Mouse (Mus musculus) embryonic facial prominence, embryonic 12.5 days (tissue): ENCODE results near the gene Pm20d1. TPM values are rescaled to one million over a fixed set of nuclear protein-coding genes. Genes with fewer than 3 reads are reported as not detected.

Experiments used
- ATAC-seq: fragments of 200-750 bp; cut with Nextera tagmentation; 2 replicates; pipeline ENCODE4 v1.8.0; 2017; ENCODE audit not compliant: insufficient number of reproducible peaks, insufficient read depth, low FRiP score, low TSS enrichment
- H3K27ac ChIP-seq: fragments of 300-500 bp; sonication (generic); 2 replicates; pipeline ENCODE4 v1.5.1; 2016; ENCODE audit warnings: mild to moderate bottlenecking
- H3K27me3 ChIP-seq: fragments of 300-500 bp; sonication (generic); 2 replicates; pipeline ENCODE4 v1.6.1; 2016; ENCODE audit warnings: mild to moderate bottlenecking, moderate library complexity
- H3K36me3 ChIP-seq: fragments of 300-500 bp; sonication (generic); 2 replicates; pipeline ENCODE4 v1.6.1; 2016; ENCODE audit warnings: mild to moderate bottlenecking
- H3K4me1 ChIP-seq: fragments of 300-500 bp; sonication (generic); 2 replicates; pipeline ENCODE4 v1.6.1; 2016
- H3K4me2 ChIP-seq: fragments of 300-500 bp; sonication (generic); replicated peaks from 2 replicates; pipeline ENCODE4 v1.6.1; 2016; ENCODE audit warnings: mild to moderate bottlenecking, moderate library complexity
- H3K4me3 ChIP-seq: fragments of 300-500 bp; sonication (generic); 2 replicates; pipeline ENCODE4 v1.5.1; 2016; ENCODE audit warnings: mild to moderate bottlenecking
- H3K9ac ChIP-seq: fragments of 300-500 bp; sonication (generic); 2 replicates; pipeline ENCODE4 v1.6.1; 2016; ENCODE audit warnings: mild to moderate bottlenecking, moderate library complexity
- H3K9me3 ChIP-seq: fragments of 300-500 bp; sonication (generic); 2 replicates; pipeline ENCODE4 v1.6.1; 2016; ENCODE audit warnings: mild to moderate bottlenecking, moderate library complexity
- WGBS: fragments of 180-500 bp; shearing (Covaris S2); methylation state at CpG from one replicate; pipeline ENCODE4 v1.1.7; 2016; 5-methylcytosine and 5-hydroxymethylcytosine counted together
- polyA plus RNA-seq: library from polyadenylated mRNA; unstranded; fragments of >200 nt; fragmentation: Nextera tagmentation; extraction: Ambion mirVana; gene quantifications from 2 replicates; pipeline ENCODE4 v1.2.1, GENCODE M21; 2016

Gene Pm20d1
- polyA plus RNA-seq, 1 experiment from 2014 or later = 0.32 TPM

DNA sequence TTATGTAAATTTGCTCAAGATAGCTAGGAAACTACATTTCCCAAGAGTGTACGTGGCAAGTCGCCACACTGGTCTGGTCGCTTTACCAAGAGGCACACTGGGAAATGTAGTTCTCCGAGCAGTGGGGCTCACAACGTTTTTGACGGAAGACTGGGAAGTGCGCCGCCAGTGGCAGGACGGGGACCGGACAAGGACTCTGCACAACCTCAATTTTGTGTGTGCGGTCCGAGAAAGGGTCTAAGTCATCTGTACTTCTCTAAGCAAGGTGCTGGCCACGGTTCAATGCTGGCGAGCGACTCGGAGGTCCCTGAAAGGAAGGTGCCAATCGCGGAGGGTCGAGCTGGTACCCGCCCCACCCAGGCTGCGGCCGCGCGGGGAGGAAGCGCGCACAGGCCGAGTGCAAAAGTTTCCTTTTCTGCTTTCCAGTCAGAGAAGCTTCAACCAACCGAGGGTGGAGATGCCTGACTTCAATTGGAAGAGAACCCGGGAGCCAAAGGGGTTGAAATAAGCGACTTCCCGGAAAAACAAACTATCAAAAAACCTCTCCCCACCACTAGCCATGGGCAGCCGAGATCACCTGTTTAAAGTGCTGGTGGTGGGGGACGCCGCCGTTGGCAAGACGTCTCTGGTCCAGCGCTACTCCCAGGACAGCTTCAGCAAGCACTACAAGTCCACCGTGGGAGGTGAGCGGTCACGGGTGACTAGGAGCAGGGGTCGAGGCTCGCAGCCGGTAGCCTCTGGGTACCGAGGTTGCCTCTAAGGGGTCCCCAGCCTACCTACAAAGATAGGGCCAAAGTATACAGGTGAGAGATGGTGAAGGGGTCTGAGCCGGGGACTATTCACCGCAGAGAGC is 70.1 kb downstream of the Pm20d1 start, which contains the start of gene Rab29:
Gene Rab29 (plus strand): TSS at position 132 of the 853 bp plus-strand sequence.
- Histone ChIP-seq H3K9ac (peak within 1 kb of the TSS; percentile 50), H3K4me3 (peak within 1 kb of the TSS; percentile 53), H3K4me2 (peak within 1 kb of the TSS; percentile 81), H3K9me3 (no peaks in the 10 kb centered on the region), H3K27me3 (no peaks in the 10 kb centered on the region), H3K27ac (no peak within 1 kb of the TSS), H3K36me3 (no peaks in the 10 kb centered on the region), H3K4me1 (peaks cover 5% of the 10 kb centered on the region; the same call in 1 of the 2 replicates)
- WGBS = 2% methylated on average over 46 of the region's 46 CpGs
- ATAC-seq = peak; percentile 86

DNA sequence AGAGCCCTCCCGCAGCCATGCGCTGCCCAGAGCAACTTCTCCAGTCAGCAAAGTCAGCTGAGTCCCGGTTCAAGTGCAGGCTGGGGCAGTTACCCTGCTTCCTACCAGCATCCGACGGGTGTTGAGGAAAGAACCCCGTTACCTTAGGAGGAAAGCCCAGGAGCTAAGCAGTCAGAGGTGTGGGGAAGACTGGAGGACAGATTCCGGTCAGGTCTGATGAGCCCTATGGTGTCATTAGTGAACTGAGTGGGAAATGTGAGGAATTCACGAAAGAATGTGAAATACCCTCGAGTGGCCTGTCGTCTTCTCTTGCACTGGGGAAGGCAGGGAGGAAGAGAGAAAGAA is 70.7 kb downstream of the Pm20d1 start:
- no peaks in the 10 kb centered on the region for H3K27me3 ChIP-seq
- 23% methylated on average over 10 of the region's 10 CpGs for WGBS
- no peaks in the 10 kb centered on the region for H3K36me3 ChIP-seq
- peak overlapping the region; percentile 50 for H3K9ac ChIP-seq
- no peaks in the 10 kb centered on the region for H3K9me3 ChIP-seq
- ATAC-seq = no peak
- H3K27ac ChIP-seq = no peak overlapping the region
- peak overlapping the region; percentile 53 for H3K4me3 ChIP-seq
- peak overlapping the region; percentile 81 for H3K4me2 ChIP-seq
- H3K4me1 ChIP-seq = peaks cover 5% of the 10 kb centered on the region; the same call in 1 of the 2 replicates

DNA sequence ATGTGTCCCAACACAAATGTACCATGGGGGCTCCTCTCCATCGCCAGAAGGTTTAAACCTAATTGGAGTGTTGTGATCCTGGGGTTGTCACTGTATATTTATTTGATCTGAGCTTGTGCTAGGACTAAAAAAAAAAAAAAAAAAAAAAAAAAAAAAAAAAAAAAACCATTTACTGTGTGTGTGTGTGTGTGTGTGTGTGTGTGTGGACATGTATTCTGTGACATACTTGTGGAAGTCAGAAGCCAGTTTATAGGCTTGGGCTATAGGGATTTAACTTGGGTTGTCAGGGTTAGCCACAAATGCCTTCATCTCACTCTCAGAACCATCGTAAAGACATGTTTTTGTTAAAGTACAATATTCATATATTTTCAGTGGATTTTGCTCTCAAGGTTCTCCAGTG is 72.4 kb downstream of the Pm20d1 start:
- H3K27ac ChIP-seq = no peak overlapping the region
- H3K9ac ChIP-seq = no peak overlapping the region
- peaks cover 5% of the 10 kb centered on the region; the same call in 1 of the 2 replicates for H3K4me1 ChIP-seq
- no peak overlapping the region for H3K4me2 ChIP-seq
- whole genome bisulfite sequencing = 86% methylated on average over 2 of the region's 2 CpGs
- no peak for ATAC-seq
- no peaks in the 10 kb centered on the region for H3K9me3 ChIP-seq
- no peak overlapping the region for H3K4me3 ChIP-seq
- H3K27me3 ChIP-seq = no peaks in the 10 kb centered on the region
- no peaks in the 10 kb centered on the region for H3K36me3 ChIP-seq

Other genes starting within 250 kb of the Pm20d1 start
- gene Avpr1b, start 198.1 kb upstream of the Pm20d1 start, polyA plus RNA-seq = not detected in 2 replicates
- 0.14 and 0.19 TPM in 2 replicates for gene Ctse, start 159.1 kb upstream of the Pm20d1 start, polyA plus RNA-seq
- 1.0 and 1.3 TPM in 2 replicates for gene Rab7b, start 108.7 kb upstream of the Pm20d1 start, polyA plus RNA-seq
- 0.08 and 0.25 TPM in 2 replicates for gene Slc26a9, start 53.4 kb upstream of the Pm20d1 start, polyA plus RNA-seq
- 13.9 and 15.1 TPM in 2 replicates for gene Slc41a1, start 30.1 kb downstream of the Pm20d1 start, polyA plus RNA-seq
- 18.7 and 18.9 TPM in 2 replicates for gene Rab29, start 69.8 kb downstream of the Pm20d1 start, polyA plus RNA-seq
- 107 and 125 TPM in 2 replicates for gene Nucks1, start 113.2 kb downstream of the Pm20d1 start, polyA plus RNA-seq
- gene Slc45a3, start 165.6 kb downstream of the Pm20d1 start, polyA plus RNA-seq = 3.8 and 3.9 TPM in 2 replicates
- gene Elk4, start 210.2 kb downstream of the Pm20d1 start, polyA plus RNA-seq = 18.1 and 18.7 TPM in 2 replicates